Mouse (Mus musculus): Measurements from ENCODE around the gene Epha1.
A peak's percentile ranks its signal among the peaks of the same experiment; 100 is the strongest.

Epha1 gene

GRCm38 (mm10) chr6:42372816-42373547, at the start of gene Epha1:
Gene Epha1 (minus strand): TSS chr6:42373268.
- DNase-seq (ENCODE audit: low spot score in 2 of 2), result peak in 1 of 2 experiments; percentile 67

- no peak for DNase-seq (ENCODE audit: low spot score in 2 of 2)
Measured at GRCm38 (mm10) chr6:42421439-42421838, 48.4 kb upstream of the Epha1 start.

GRCm38 (mm10) chr6:42419443-42419842, 46.4 kb upstream of the Epha1 start:
- DNase-seq (ENCODE audit: low spot score in 2 of 2), result no peak

- DNase-seq (ENCODE audit: low spot score in 2 of 2), result no peak
Measured at GRCm38 (mm10) chr6:42405134-42405533, 32.1 kb upstream of the Epha1 start, which contains the start of gene Tas2r135. Gene Tas2r135 (plus strand): TSS chr6:42405434.

- no peak for DNase-seq (ENCODE audit: low spot score in 2 of 2)
Measured at GRCm38 (mm10) chr6:42399938-42400337, 26.9 kb upstream of the Epha1 start, which contains the start of gene Tas2r143. Gene Tas2r143 (plus strand): TSS chr6:42400238.

GRCm38 (mm10) chr6:42398998-42399397, 25.9 kb upstream of the Epha1 start:
- DNase-seq (ENCODE audit: low spot score in 2 of 2), result no peak

- no peak for DNase-seq (ENCODE audit: low spot score in 2 of 2)
Measured at GRCm38 (mm10) chr6:42398285-42398684, 25.2 kb upstream of the Epha1 start.

- DNase-seq (ENCODE audit: low spot score in 2 of 2), result no peak
Measured at GRCm38 (mm10) chr6:42397041-42397657, 24.1 kb upstream of the Epha1 start.

- peak; percentile 93 to 96 for DNase-seq (ENCODE audit: low spot score in 2 of 2)
Measured at GRCm38 (mm10) chr6:42395960-42396809, 23.1 kb upstream of the Epha1 start.

GRCm38 (mm10) chr6:42391796-42392330, 18.8 kb upstream of the Epha1 start:
- DNase-seq (ENCODE audit: low spot score in 2 of 2), result no peak

GRCm38 (mm10) chr6:42385635-42386034, 12.6 kb upstream of the Epha1 start:
- no peak for DNase-seq (ENCODE audit: low spot score in 2 of 2)

- DNase-seq (ENCODE audit: low spot score in 2 of 2), result no peak
Measured at GRCm38 (mm10) chr6:42383360-42383759, 10.3 kb upstream of the Epha1 start.

- DNase-seq (ENCODE audit: low spot score in 2 of 2), result no peak
Measured at GRCm38 (mm10) chr6:42381916-42382381, 8.9 kb upstream of the Epha1 start.

- DNase-seq (ENCODE audit: low spot score in 2 of 2), result no peak
Measured at GRCm38 (mm10) chr6:42381221-42381620, 8.2 kb upstream of the Epha1 start.

GRCm38 (mm10) chr6:42380416-42381144, 7.5 kb upstream of the Epha1 start:
- no peak for DNase-seq (ENCODE audit: low spot score in 2 of 2)

GRCm38 (mm10) chr6:42379551-42379950, 6.5 kb upstream of the Epha1 start:
- DNase-seq (ENCODE audit: low spot score in 2 of 2), result no peak

- DNase-seq (ENCODE audit: low spot score in 2 of 2), result no peak
Measured at GRCm38 (mm10) chr6:42377280-42377679, 4.2 kb upstream of the Epha1 start.

GRCm38 (mm10) chr6:42376504-42377019, 3.5 kb upstream of the Epha1 start:
- no peak for DNase-seq (ENCODE audit: low spot score in 2 of 2)

GRCm38 (mm10) chr6:42376016-42376415, 2.9 kb upstream of the Epha1 start:
- DNase-seq (ENCODE audit: low spot score in 2 of 2), result no peak

GRCm38 (mm10) chr6:42375131-42375530, 2.1 kb upstream of the Epha1 start:
- no peak for DNase-seq (ENCODE audit: low spot score in 2 of 2)

- no peak for DNase-seq (ENCODE audit: low spot score in 2 of 2)
Measured at GRCm38 (mm10) chr6:42374701-42375100, 1.6 kb upstream of the Epha1 start.
